Mouse (Mus musculus) lung, postnatal 0 days (tissue): Measurements from ENCODE around the gene Pias1.
A peak's percentile ranks its signal among the peaks of the same experiment; 100 is the strongest.

Experiments
- CTCF ChIP-seq: IDR thresholded peaks from 2 replicates; pipeline ENCODE4 v1.5.1; 2016; ENCODE audit warnings: antibody characterized with exemption, mild to moderate bottlenecking
- EP300 ChIP-seq: IDR thresholded peaks from 2 replicates; pipeline ENCODE4 v1.6.1; 2016; ENCODE audit warnings: antibody characterized with exemption, mild to moderate bottlenecking, control low read depth

- TF ChIP-seq CTCF (0 out of 2 replicates have a peak, but pooled peaks have one; percentile 15), EP300 (no peak)
Observed at GRCm38 (mm10) chr9:62835705-62836446, 151.8 kb downstream of the Pias1 start.
